Mouse (Mus musculus): ENCODE data around the gene Hnf4a. TPM values are rescaled to one million over a fixed set of nuclear protein-coding genes. Genes with fewer than 3 reads are reported as not detected.

Gene Hnf4a
- polyA plus RNA-seq, 1 experiment from 2014 or later = not detected

DNA sequence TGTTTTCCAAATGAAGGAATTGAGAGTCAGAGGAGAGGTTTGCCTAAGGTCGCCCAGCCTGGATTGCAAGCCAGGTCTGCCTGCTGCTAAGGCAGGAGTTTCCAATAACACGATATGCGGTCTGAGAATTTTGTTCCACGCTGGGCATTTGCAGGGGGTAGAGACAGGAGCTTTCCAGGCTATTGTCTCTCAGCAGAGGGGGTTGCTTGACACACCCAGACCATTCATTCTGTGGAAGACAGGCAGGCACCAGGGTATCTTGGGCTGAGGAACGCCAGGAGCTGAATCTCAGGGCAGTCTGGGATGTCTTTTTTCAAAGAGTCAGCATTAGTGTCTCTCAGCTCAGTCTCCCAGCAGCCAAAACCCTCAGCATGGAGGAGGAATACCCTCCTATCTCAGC lies 13.6 kb upstream of the Hnf4a start:
- H3K4me1 ChIP-seq = peaks cover 11% of the 10 kb centered on the region; the same call in 1 of the 2 replicates
- H3K4me3 ChIP-seq = no peak overlapping the region
- WGBS = 14% methylated on average over 5 of the region's 5 CpGs
- no peak overlapping the region for H3K27ac ChIP-seq (replicated peaks)
- no peak for ATAC-seq (ENCODE audit: low FRiP score, low read depth)
- H3K36me3 ChIP-seq = no peaks in the 10 kb centered on the region
- no peak overlapping the region for H3K9ac ChIP-seq (replicated peaks)
- H3K4me2 ChIP-seq (replicated peaks) = no peak overlapping the region
- no peaks in the 10 kb centered on the region for H3K27me3 ChIP-seq
- H3K9me3 ChIP-seq = no peaks in the 10 kb centered on the region

DNA sequence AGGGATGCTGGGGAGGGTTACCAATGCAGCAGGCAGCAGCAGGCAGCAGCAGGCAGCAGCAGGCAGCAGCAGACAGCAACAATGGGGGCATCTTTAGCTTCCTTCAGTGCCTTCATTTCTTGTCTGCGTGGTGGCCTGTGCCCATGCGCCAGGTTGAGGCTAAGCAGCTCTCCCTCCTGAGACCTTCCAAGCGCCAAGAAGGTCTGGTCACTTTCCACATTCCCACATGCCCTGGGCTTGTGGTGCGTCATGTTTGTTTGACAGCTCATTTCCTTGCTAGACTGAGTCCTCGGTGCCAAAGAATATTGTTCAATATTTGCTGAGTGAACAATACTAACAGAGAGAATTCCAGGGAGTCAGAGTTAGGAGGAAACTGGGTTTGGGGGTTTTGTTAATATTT lies 12.6 kb upstream of the Hnf4a start:
- H3K36me3 ChIP-seq = no peaks in the 10 kb centered on the region
- H3K9me3 ChIP-seq = no peaks in the 10 kb centered on the region
- H3K4me2 ChIP-seq (replicated peaks) = no peak overlapping the region
- H3K9ac ChIP-seq (replicated peaks) = no peak overlapping the region
- no peak overlapping the region for H3K27ac ChIP-seq (replicated peaks)
- H3K4me1 ChIP-seq = peaks cover 11% of the 10 kb centered on the region; the same call in 1 of the 2 replicates
- ATAC-seq (ENCODE audit: low FRiP score, low read depth) = no peak
- no peaks in the 10 kb centered on the region; the same call in 1 of the 2 replicates for H3K27me3 ChIP-seq
- WGBS = 56% methylated on average over 5 of the region's 5 CpGs
- H3K4me3 ChIP-seq = no peak overlapping the region

DNA sequence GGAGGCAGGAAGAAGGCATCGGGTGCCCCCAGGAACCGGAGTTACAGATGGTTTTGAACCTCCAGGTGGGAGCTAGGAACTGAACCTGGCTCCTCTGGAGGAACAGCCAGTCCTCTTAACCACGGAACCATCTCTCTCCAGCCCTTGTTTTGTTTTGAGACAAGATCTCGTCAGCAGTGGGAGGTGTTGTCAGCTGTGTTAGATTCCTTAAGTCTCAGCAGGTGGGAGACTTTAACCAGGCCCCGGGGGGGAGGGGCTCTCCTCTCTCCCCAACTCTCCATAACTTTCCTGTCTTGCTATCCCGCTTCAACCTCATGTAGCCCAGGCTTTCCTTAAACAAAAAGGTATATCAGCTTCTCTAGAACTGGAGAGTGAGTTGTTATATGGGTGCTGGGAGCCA lies 12.2 kb upstream of the Hnf4a start:
- Histone ChIP-seq H3K4me2 (replicated peaks) (no peak overlapping the region), H3K27me3 (no peaks in the 10 kb centered on the region; the same call in 1 of the 2 replicates), H3K4me3 (no peak overlapping the region), H3K9ac (replicated peaks) (no peak overlapping the region), H3K27ac (replicated peaks) (no peak overlapping the region), H3K36me3 (no peaks in the 10 kb centered on the region), H3K4me1 (peaks cover 11% of the 10 kb centered on the region; the same call in 1 of the 2 replicates), H3K9me3 (no peaks in the 10 kb centered on the region)
- ATAC-seq (ENCODE audit: low FRiP score, low read depth) = no peak
- 44% methylated on average over 6 of the region's 6 CpGs for WGBS

DNA sequence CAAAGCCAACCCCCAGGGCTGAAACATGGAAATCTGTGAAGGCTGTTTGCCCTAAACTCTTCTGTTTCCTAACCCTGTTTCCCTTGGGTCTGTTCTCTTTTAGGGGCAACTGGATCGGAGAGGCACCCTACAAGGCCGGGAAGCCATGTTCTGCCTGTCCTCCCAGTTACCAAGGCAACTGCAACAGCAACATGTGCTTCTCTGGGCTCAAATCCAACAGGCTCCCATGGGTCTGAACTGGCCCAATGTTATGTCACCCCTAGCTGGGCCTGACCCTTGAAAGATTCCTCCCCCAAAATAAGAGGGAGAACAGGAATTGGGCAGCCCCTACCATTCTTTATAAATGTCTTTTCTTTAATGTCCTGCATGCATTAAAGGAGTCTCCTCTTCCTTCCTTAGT lies 4.4 kb upstream of the Hnf4a start:
- Histone ChIP-seq H3K9me3 (no peaks in the 10 kb centered on the region), H3K9ac (replicated peaks) (no peak overlapping the region), H3K4me3 (no peak overlapping the region), H3K27ac (replicated peaks) (no peak overlapping the region), H3K4me1 (no peaks in the 10 kb centered on the region), H3K36me3 (no peaks in the 10 kb centered on the region), H3K4me2 (replicated peaks) (no peak overlapping the region), H3K27me3 (no peaks in the 10 kb centered on the region; the same call in 1 of the 2 replicates)
- ATAC-seq (ENCODE audit: low FRiP score, low read depth) = no peak
- 83% methylated on average over 2 of the region's 2 CpGs for WGBS

DNA sequence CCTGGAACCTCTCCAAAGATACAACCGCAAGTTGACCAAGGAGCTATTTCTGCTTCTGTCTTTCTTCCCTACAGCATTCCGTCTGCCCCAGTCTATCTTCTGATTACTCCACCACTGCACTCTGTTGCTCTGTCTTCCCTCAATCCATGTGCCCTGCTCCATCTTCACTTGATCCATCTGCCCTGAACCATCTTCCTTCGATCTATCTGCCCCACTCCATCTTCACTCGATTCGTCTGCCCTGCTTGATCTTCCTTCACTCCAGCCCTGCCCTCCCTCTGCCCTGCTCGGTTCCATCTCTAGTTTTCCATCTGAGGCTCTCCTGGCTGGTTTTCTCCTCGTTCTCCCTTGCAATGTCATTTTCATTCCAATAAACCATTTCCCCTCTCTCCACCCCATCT lies 3.4 kb upstream of the Hnf4a start:
- H3K27me3 ChIP-seq = no peaks in the 10 kb centered on the region; the same call in 1 of the 2 replicates
- no peak overlapping the region for H3K9ac ChIP-seq (replicated peaks)
- no peaks in the 10 kb centered on the region for H3K9me3 ChIP-seq
- ATAC-seq (ENCODE audit: low FRiP score, low read depth) = no peak
- H3K36me3 ChIP-seq = no peaks in the 10 kb centered on the region
- H3K27ac ChIP-seq (replicated peaks) = no peak overlapping the region
- no peaks in the 10 kb centered on the region for H3K4me1 ChIP-seq
- H3K4me3 ChIP-seq = no peak overlapping the region
- H3K4me2 ChIP-seq (replicated peaks) = no peak overlapping the region
- 85% methylated on average over 7 of the region's 7 CpGs for whole genome bisulfite sequencing

DNA sequence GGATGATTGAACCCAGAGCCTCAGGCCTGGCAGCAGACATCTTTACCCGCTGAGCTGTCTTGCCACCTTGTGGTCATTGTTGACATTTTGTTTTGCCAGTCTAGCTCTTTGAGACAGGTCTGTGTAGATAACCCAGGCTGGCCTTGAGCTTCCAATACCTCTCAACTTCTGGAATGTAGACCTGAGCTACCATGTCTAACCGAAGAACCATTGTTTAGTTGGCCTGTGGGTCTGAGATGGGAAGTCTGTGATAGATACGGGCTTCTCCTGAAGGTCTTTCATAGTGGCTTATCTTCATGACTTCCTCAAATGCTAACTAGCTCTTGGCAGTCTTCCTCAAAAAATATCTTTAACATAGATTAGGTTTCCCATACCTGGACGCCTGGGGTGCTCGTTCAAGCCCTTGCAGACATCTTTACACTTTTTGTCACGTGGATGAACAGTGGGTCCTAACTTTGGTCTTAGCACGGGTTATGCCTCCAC lies 19.2 kb downstream of the Hnf4a start:
- Histone ChIP-seq H3K9me3 (no peaks in the 10 kb centered on the region), H3K27ac (replicated peaks) (no peak overlapping the region), H3K4me3 (no peak overlapping the region), H3K36me3 (no peaks in the 10 kb centered on the region), H3K9ac (replicated peaks) (no peak overlapping the region), H3K4me2 (replicated peaks) (no peak overlapping the region), H3K27me3 (no peaks in the 10 kb centered on the region), H3K4me1 (no peaks in the 10 kb centered on the region)
- ATAC-seq (ENCODE audit: low FRiP score, low read depth) = no peak
- WGBS = 88% methylated on average over 7 of the region's 7 CpGs

DNA sequence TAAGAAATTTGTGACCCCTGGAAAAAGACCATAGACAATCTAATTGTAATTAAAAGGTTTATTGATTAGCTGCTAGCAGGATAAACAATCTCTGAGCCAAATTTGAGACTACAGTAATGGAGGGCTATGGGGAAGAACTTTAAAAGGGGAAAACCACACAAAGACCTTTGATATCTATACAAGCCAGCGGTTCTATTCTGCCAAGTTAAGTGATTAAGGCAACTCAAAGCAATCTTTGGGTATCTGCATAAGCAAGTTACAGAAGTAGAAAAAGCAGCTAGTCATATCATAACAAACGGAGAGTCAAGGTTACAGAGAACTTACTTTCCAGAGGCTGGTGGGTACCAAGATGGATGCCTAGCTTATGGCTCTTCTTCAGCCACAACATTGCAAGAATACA lies 20.9 kb downstream of the Hnf4a start:
- H3K9ac ChIP-seq (replicated peaks) = no peak overlapping the region
- no peaks in the 10 kb centered on the region for H3K9me3 ChIP-seq
- 89% methylated on average over 2 of the region's 2 CpGs for WGBS
- H3K27ac ChIP-seq (replicated peaks) = no peak overlapping the region
- H3K4me1 ChIP-seq = no peaks in the 10 kb centered on the region
- no peak for ATAC-seq (ENCODE audit: low FRiP score, low read depth)
- H3K4me3 ChIP-seq = no peak overlapping the region
- peaks cover 4% of the 10 kb centered on the region; the same call in 1 of the 2 replicates for H3K27me3 ChIP-seq
- H3K36me3 ChIP-seq = no peaks in the 10 kb centered on the region
- H3K4me2 ChIP-seq (replicated peaks) = no peak overlapping the region

DNA sequence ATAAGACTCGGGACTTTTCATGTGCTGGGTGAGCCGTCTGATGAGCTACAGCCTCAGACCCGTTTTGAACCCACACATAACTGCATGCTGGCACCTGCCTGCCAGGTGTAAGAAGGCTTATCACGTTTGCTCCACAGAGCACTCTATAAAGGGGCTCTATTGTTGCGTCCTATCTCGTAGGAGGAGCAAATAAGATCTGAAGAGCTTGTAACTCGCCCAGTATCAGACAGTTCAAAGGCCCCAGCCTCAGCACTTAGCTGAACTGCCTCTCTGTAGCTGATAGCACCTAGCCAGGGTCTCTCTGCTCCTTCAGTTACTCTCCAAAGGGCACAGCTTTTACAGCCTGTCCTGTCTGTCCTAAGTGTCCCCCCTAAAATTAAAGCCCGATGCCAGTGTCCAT lies 23.8 kb downstream of the Hnf4a start:
- Histone ChIP-seq H3K9ac (replicated peaks) (no peak overlapping the region), H3K4me1 (peaks cover 3% of the 10 kb centered on the region; the same call in 1 of the 2 replicates), H3K27me3 (peaks cover 4% of the 10 kb centered on the region), H3K36me3 (no peaks in the 10 kb centered on the region), H3K4me2 (replicated peaks) (no peak overlapping the region), H3K27ac (replicated peaks) (no peak overlapping the region), H3K9me3 (no peaks in the 10 kb centered on the region), H3K4me3 (no peak overlapping the region)
- WGBS = 70% methylated on average over 8 of the region's 8 CpGs
- no peak for ATAC-seq (ENCODE audit: low FRiP score, low read depth)

DNA sequence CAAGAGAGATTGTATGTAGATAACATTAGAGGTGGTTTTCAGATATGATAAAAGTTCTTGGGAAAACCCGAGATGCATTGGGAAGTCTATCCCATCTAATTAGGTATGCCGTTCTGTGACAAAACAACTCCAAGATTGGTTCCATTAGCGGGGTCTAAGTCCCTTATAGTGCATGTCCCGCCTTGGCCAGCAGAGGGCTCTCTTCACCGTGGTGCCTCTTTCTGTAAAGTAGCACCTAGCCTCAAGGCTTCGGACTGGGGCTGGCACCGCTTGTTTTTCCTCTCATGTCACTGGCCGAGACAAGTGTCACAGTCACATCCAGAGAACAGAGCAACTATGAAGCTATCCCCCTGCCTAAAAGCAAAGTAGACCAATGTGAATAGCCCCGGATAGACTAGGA lies 25.3 kb downstream of the Hnf4a start:
- peaks cover 9% of the 10 kb centered on the region for H3K4me1 ChIP-seq
- H3K27me3 ChIP-seq = peaks cover 13% of the 10 kb centered on the region
- H3K27ac ChIP-seq (replicated peaks) = no peak overlapping the region
- no peak overlapping the region for H3K4me2 ChIP-seq (replicated peaks)
- no peak for ATAC-seq (ENCODE audit: low FRiP score, low read depth)
- no peak overlapping the region for H3K9ac ChIP-seq (replicated peaks)
- 13% methylated on average over 9 of the region's 9 CpGs for whole genome bisulfite sequencing
- H3K9me3 ChIP-seq = no peaks in the 10 kb centered on the region
- no peak overlapping the region for H3K4me3 ChIP-seq
- H3K36me3 ChIP-seq = no peaks in the 10 kb centered on the region

DNA sequence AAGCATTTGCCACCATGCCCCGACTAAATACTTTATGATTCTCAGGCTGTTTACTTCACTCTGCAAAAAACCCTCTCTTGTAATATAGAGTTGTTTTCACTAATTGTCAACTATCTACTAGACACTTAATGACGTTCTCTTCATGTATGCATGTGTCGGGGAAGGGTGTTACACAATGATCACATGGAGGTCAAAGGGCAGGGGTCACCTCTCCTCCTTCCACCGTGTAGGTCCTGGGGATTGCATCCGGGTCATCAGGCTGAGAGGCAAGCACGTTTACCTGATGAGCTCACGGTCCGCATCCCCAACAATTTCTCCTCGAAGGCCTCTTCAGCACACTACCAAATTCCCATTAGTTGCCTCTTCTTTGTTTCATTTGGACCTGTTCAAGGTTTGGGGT lies 26.6 kb downstream of the Hnf4a start:
- Histone ChIP-seq H3K36me3 (no peaks in the 10 kb centered on the region), H3K4me3 (no peak overlapping the region), H3K27ac (replicated peaks) (no peak overlapping the region), H3K4me1 (peaks cover 9% of the 10 kb centered on the region), H3K9me3 (no peaks in the 10 kb centered on the region), H3K9ac (replicated peaks) (no peak overlapping the region), H3K4me2 (replicated peaks) (no peak overlapping the region), H3K27me3 (peaks cover 13% of the 10 kb centered on the region)
- WGBS = 89% methylated on average over 9 of the region's 9 CpGs
- no peak for ATAC-seq (ENCODE audit: low FRiP score, low read depth)

DNA sequence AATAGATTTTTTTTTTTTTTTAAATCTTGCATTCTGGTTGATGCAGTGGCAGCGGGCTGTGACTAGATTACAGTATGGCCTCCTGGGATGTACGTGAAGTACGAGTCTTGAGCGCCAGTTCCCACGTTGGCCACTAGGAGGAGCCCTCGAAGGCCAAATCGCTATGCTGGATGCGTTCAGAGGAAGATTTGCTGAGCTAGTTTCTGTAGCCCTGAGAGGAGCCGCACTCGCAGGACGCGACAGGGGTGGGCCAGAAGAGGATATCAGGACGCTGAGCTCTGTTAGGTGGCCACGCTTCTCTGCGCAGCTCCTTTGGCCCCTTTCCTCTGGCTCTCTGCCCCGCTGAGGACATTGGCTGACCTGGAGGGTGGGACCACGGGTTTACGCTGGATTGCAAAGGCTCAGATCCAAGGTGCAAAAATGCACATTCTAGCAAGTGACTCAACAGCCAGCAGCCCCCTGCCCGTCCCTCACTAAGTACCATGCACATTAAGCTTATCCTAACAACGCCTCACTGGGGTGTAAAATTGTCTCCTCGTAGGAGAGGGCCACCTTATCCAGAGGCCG lies 28.4 kb downstream of the Hnf4a start:
- WGBS = 11% methylated on average over 22 of the region's 22 CpGs
- no peaks in the 10 kb centered on the region for H3K9me3 ChIP-seq
- H3K4me3 ChIP-seq = peak overlapping the region; percentile 26; the same call in 1 of the 2 replicates
- H3K27me3 ChIP-seq = peaks cover 13% of the 10 kb centered on the region
- H3K9ac ChIP-seq (replicated peaks) = no peak overlapping the region
- no peaks in the 10 kb centered on the region for H3K36me3 ChIP-seq
- H3K4me2 ChIP-seq (replicated peaks) = peak overlapping the region; percentile 54
- peaks cover 9% of the 10 kb centered on the region for H3K4me1 ChIP-seq
- H3K27ac ChIP-seq (replicated peaks) = no peak overlapping the region
- ATAC-seq (ENCODE audit: low FRiP score, low read depth) = peak; percentile 73

DNA sequence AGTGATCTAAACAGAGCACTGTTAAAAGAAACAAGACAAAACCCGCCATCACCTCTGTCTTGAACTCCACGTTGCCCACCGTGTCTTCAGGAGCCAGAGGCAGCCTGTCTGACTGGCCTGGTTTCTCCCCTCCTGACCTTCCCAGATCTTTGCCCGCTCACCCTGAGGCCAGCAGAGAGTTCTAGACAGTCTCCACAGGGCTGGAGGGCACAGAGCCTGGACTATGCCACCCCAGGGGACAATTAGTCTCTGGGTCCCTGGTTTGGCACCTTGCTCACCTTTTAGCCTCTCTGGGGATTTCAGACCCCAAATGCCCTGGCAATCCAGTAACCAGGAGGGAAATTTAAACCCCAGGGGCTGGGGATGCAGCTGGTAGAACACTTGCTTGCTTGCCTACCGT lies 30.8 kb downstream of the Hnf4a start:
- 74% methylated on average over 5 of the region's 5 CpGs for WGBS
- no peaks in the 10 kb centered on the region for H3K9me3 ChIP-seq
- no peak for ATAC-seq (ENCODE audit: low FRiP score, low read depth)
- H3K27me3 ChIP-seq = peaks cover 9% of the 10 kb centered on the region
- no peak overlapping the region for H3K4me3 ChIP-seq
- H3K4me2 ChIP-seq (replicated peaks) = no peak overlapping the region
- H3K27ac ChIP-seq (replicated peaks) = no peak overlapping the region
- H3K9ac ChIP-seq (replicated peaks) = no peak overlapping the region
- no peaks in the 10 kb centered on the region for H3K36me3 ChIP-seq
- H3K4me1 ChIP-seq = peaks cover 9% of the 10 kb centered on the region

DNA sequence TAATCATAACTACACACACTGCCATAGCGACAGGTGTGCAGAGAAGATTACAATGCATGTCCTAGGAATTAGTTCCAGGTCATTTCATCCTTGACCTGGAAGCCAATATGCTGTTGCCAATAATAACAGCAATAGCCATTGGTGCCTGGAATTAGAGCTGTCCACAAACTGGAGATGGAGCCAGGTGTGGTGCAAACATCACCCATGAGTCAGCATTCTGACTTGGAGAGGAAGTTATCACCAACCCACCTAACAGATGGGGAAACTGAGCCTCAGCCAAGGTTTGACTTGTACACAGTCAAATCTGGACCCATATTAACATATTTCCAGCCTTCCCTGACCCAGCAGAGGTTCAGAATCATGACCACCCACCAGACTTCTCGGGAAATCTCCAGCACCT lies 31.8 kb downstream of the Hnf4a start:
- ATAC-seq (ENCODE audit: low FRiP score, low read depth) = no peak
- no peaks in the 10 kb centered on the region for H3K36me3 ChIP-seq
- 76% methylated on average over 2 of the region's 2 CpGs for WGBS
- H3K27ac ChIP-seq (replicated peaks) = no peak overlapping the region
- peaks cover 9% of the 10 kb centered on the region for H3K27me3 ChIP-seq
- H3K4me3 ChIP-seq = no peak overlapping the region
- peaks cover 9% of the 10 kb centered on the region for H3K4me1 ChIP-seq
- H3K9me3 ChIP-seq = no peaks in the 10 kb centered on the region
- H3K4me2 ChIP-seq (replicated peaks) = no peak overlapping the region
- H3K9ac ChIP-seq (replicated peaks) = no peak overlapping the region

All from midbrain, embryonic 12.5 days (tissue).